Mouse (Mus musculus) hindbrain, embryonic 14.5 days (tissue): ENCODE data around the gene Rora. TPM values are rescaled to one million over a fixed set of nuclear protein-coding genes. Genes with fewer than 3 reads are reported as not detected.

ENCODE experiments used
- ATAC-seq: fragments of 200-750 bp; cut with Nextera tagmentation; 2 replicates; pipeline ENCODE4 v1.8.0; 2017; ENCODE audit warnings: moderate number of reproducible peaks, mild to moderate bottlenecking, moderate TSS enrichment, moderate library complexity; ENCODE audit not compliant: low FRiP score
- DNase-seq: peaks from one replicate; pipeline ENCODE4 v3.0.0-alpha.2; 2015; ENCODE audit warnings: low spot score
- H3K27ac ChIP-seq: fragments of 300-500 bp; sonication (generic); 2 replicates; pipeline ENCODE4 v1.5.1; 2014; ENCODE audit warnings: mild to moderate bottlenecking, moderate library complexity
- H3K27me3 ChIP-seq: fragments of 300-500 bp; sonication (generic); 2 replicates; pipeline ENCODE4 v1.6.1; 2014; ENCODE audit warnings: mild to moderate bottlenecking, low read length, mixed read lengths; ENCODE audit not compliant: control insufficient read depth, insufficient read depth
- H3K36me3 ChIP-seq: fragments of 300-500 bp; sonication (generic); replicated peaks from 2 replicates; pipeline ENCODE4 v1.6.1; 2014; ENCODE audit not compliant: control insufficient read depth, insufficient read depth
- H3K4me1 ChIP-seq: fragments of 300-500 bp; sonication (generic); replicated peaks from 2 replicates; pipeline ENCODE4 v1.6.1; 2014; ENCODE audit warnings: antibody characterized with exemption, low read length, mixed read lengths; ENCODE audit not compliant: control insufficient read depth, insufficient read depth
- H3K4me2 ChIP-seq: fragments of 300-500 bp; sonication (generic); replicated peaks from 2 replicates; pipeline ENCODE4 v1.6.1; 2014; ENCODE audit warnings: mild to moderate bottlenecking, moderate library complexity
- H3K4me3 ChIP-seq: fragments of 300-500 bp; sonication (generic); replicated peaks from 2 replicates; pipeline ENCODE4 v1.5.1; 2014; ENCODE audit warnings: mild to moderate bottlenecking, low read length
- H3K9ac ChIP-seq: fragments of 300-500 bp; sonication (generic); 2 replicates; pipeline ENCODE4 v1.6.1; 2014
- H3K9me3 ChIP-seq: fragments of 300-500 bp; sonication (generic); 2 replicates; pipeline ENCODE4 v1.6.1; 2016; ENCODE audit warnings: low read length; ENCODE audit not compliant: control insufficient read depth
- WGBS: fragments of 180-500 bp; shearing (Covaris S2); extraction: QIAGEN DNeasy Blood & Tissue Kit; methylation state at CpG from one replicate; pipeline ENCODE4 v1.1.7; 2014; 5-methylcytosine and 5-hydroxymethylcytosine counted together
- polyA plus RNA-seq: library from polyadenylated mRNA; unstranded; fragments of >200 nt; fragmentation: Nextera tagmentation; extraction: Ambion mirVana; gene quantifications from 2 replicates; pipeline ENCODE4 v1.2.1, GENCODE M21; 2014

Gene Rora
- polyA plus RNA-seq, 1 experiment from 2014 or later, result 22.0 TPM

DNA sequence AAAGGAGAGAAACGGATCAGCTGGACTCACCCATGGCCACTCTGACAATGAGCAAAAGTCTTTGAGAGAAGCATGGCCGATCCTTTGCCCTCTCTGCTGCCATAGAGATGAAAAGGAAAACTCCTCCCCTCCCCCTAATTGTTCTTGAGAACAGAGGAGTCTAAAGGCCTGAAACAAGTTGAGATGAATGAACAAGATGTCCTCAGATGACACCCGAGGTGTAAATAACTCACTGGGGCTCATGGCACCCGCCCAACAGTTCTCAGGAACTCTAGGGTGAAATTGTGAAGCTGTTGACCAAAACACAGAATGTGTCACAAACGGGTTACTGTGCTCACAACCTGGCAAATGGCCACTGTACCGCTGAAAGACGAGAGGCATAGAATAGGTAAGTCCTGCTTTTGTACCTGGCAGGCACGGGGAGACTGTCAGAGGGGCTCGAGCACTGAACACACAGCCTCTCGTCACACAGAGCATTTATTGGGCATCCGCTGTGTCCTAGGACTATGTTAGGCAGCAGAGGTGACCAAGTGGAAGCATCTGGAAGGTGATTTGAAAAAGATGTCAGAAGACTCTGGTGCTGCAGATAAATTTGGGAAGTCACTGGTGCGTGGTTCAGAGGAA is 467.6 kb downstream of the Rora start:
- Histone ChIP-seq H3K9ac (no peak overlapping the region), H3K27ac (no peak overlapping the region), H3K4me3 (no peak overlapping the region), H3K4me1 (peaks cover 7% of the 10 kb centered on the region), H3K9me3 (no peaks in the 10 kb centered on the region), H3K27me3 (no peaks in the 10 kb centered on the region), H3K4me2 (no peak overlapping the region), H3K36me3 (no peaks in the 10 kb centered on the region)
- DNase-seq (no peak), ATAC-seq (no peak)
- 30% methylated on average over 12 of the region's 12 CpGs for WGBS

DNA sequence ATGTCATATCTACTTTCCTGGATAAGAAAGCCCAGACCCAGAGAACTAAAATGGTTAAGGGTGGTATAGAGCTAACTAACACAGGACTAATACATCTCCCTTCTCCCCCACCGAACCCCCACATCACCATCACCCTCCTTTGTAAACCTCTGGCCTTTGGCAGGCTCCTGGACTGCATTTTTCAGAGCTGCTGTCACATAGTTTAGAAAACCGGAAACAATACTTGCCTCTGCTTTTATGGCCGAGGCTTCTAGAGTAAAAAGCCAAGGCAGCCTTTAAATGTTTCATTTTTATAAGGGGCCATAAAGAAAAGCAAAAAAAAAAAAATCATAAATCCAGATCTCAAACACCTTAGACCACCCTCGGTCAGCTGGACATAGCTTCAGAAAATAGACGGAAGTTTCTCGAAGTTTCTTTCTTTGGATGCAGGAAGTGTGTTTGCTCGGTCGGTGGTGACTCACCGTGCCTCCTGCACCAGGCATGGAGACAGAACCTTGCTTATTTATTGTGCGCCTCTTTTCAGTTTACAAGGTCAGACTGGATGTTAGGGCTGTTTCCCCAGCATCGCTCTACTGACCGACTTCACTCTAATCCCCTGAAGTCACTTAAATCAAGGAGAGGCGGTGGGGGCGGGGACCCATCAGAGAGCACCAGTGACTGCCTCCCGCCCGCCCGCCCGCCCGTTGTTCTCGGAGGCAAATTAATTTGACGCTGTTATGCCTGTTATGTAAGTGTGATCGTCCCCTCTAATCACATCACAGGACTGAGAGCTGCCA is 471.6 kb downstream of the Rora start:
- ATAC-seq (no peak), DNase-seq (peak; percentile 31)
- H3K9me3 ChIP-seq, result no peaks in the 10 kb centered on the region
- H3K9ac ChIP-seq, result 0 out of 2 replicates have a peak overlapping the region, but pooled peaks have one; percentile 17
- H3K4me3 ChIP-seq, result no peak overlapping the region; the same call in 1 of the 2 replicates
- H3K27ac ChIP-seq, result 0 out of 2 replicates have a peak overlapping the region, but pooled peaks have one; percentile 57
- WGBS, result 13% methylated on average over 22 of the region's 22 CpGs
- peaks cover 7% of the 10 kb centered on the region for H3K4me1 ChIP-seq
- peak overlapping the region; percentile 49 for H3K4me2 ChIP-seq
- no peaks in the 10 kb centered on the region for H3K36me3 ChIP-seq
- H3K27me3 ChIP-seq, result no peaks in the 10 kb centered on the region

DNA sequence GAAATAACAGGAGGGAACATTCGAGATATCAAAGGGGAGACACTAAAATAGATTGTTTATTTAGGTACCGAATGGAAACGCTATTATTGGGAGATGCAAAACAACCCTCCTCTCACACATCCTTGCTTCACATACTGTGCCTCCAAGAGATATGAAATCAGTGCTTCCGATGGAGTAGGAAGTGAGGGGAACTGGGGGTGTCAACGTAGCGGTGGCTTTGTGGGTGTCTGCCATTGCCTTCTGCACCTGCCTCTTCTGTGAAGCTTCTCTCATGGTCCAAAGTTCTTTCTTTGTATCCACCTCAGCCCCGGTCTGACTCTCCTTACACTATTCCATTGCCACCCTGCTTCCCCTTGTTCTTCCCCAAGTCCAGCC is 472.2 kb downstream of the Rora start:
- no peaks in the 10 kb centered on the region for H3K27me3 ChIP-seq
- peaks cover 7% of the 10 kb centered on the region for H3K4me1 ChIP-seq
- H3K9me3 ChIP-seq, result no peaks in the 10 kb centered on the region
- ATAC-seq (no peak), DNase-seq (no peak)
- H3K27ac ChIP-seq, result peak overlapping the region; percentile 57; the same call in 1 of the 2 replicates
- no peaks in the 10 kb centered on the region for H3K36me3 ChIP-seq
- peak overlapping the region; percentile 49 for H3K4me2 ChIP-seq
- no peak overlapping the region; the same call in 1 of the 2 replicates for H3K4me3 ChIP-seq
- WGBS, result 56% methylated on average over 7 of the region's 7 CpGs
- H3K9ac ChIP-seq, result 0 out of 2 replicates have a peak overlapping the region, but pooled peaks have one; percentile 17

GRCm38 (mm10) chr9:69126595-69126994 is 473.0 kb downstream of the Rora start:
- no peak for ATAC-seq
- Histone ChIP-seq H3K36me3 (no peaks in the 10 kb centered on the region), H3K9ac (no peak overlapping the region), H3K4me1 (peaks cover 7% of the 10 kb centered on the region), H3K4me3 (no peak overlapping the region), H3K27ac (no peak overlapping the region), H3K9me3 (no peaks in the 10 kb centered on the region), H3K4me2 (no peak overlapping the region), H3K27me3 (no peaks in the 10 kb centered on the region)
- peak; percentile 42 for DNase-seq
- 76% methylated on average over 2 of the region's 2 CpGs for WGBS

DNA sequence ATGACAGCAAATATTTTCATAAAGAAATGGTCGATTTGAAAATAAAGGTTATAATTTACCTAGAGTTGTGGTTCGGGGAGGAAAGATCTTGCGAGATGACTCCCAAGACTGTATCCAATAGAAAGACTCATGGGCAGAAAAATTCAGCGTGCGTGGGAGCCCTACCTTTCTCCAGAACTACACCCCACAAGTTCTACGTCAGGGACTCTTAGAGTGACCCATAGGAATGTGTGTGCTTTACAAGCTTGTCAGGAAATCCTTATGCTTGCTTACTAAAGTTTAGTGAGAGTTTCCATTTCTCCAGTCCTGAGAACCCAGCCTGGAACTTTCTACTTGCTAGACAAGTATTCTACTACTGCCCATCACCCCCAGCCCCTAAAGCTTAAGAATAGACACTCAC is 474.7 kb downstream of the Rora start:
- WGBS, result 90% methylated on average over 6 of the region's 6 CpGs
- no peak for ATAC-seq

GRCm38 (mm10) chr9:69132995-69133394 is 479.4 kb downstream of the Rora start:
- WGBS, result 82% methylated on average over 6 of the region's 6 CpGs

More for the DNA sequence above, 474.7 kb downstream of the Rora start:
- H3K4me2 ChIP-seq, result no peak overlapping the region
- no peak for DNase-seq
- peaks cover 7% of the 10 kb centered on the region for H3K4me1 ChIP-seq
- H3K9me3 ChIP-seq, result no peaks in the 10 kb centered on the region
- no peaks in the 10 kb centered on the region for H3K27me3 ChIP-seq
- H3K4me3 ChIP-seq, result no peak overlapping the region
- no peak overlapping the region for H3K9ac ChIP-seq
- no peak overlapping the region for H3K27ac ChIP-seq
- H3K36me3 ChIP-seq, result no peaks in the 10 kb centered on the region

DNA sequence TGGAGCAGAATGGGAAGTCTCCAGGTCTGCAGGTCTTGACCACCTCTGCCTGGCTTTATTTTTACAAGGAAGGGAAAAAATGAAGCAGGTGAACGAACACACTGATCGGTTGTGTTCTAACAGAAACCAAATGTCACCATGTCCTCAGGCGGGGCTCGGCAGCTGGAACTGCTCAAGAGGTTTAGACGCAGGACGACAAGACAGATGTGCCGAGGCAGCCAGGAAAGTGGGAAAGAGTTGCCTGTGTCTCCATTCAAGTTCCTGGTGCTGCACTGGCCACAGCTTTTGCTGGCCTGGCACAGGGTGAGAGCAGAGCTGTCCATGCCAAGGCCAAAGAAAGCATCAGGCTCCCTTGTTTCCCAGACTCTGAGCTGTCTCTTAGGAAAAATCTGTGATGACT is 480.1 kb downstream of the Rora start:
- no peak overlapping the region for H3K4me3 ChIP-seq
- H3K27ac ChIP-seq, result no peak overlapping the region
- H3K36me3 ChIP-seq, result no peaks in the 10 kb centered on the region
- no peak overlapping the region for H3K9ac ChIP-seq
- ATAC-seq, result no peak
- 79% methylated on average over 7 of the region's 7 CpGs for WGBS
- no peaks in the 10 kb centered on the region for H3K27me3 ChIP-seq
- no peak overlapping the region for H3K4me2 ChIP-seq
- H3K9me3 ChIP-seq, result no peaks in the 10 kb centered on the region
- DNase-seq, result no peak
- no peaks in the 10 kb centered on the region; the same call in 1 of the 2 replicates for H3K4me1 ChIP-seq

More at GRCm38 (mm10) chr9:69132995-69133394, 479.4 kb downstream of the Rora start:
- no peaks in the 10 kb centered on the region for H3K27me3 ChIP-seq
- no peaks in the 10 kb centered on the region for H3K36me3 ChIP-seq
- DNase-seq, result no peak
- H3K4me3 ChIP-seq, result no peak overlapping the region
- ATAC-seq, result no peak
- H3K9ac ChIP-seq, result no peak overlapping the region
- H3K9me3 ChIP-seq, result no peaks in the 10 kb centered on the region
- H3K27ac ChIP-seq, result no peak overlapping the region
- H3K4me2 ChIP-seq, result no peak overlapping the region
- no peaks in the 10 kb centered on the region; the same call in 1 of the 2 replicates for H3K4me1 ChIP-seq

- no peak overlapping the region for H3K4me3 ChIP-seq
- 90% methylated on average over 9 of the region's 9 CpGs for WGBS
- no peaks in the 10 kb centered on the region for H3K27me3 ChIP-seq
- no peaks in the 10 kb centered on the region; the same call in 1 of the 2 replicates for H3K4me1 ChIP-seq
- DNase-seq, result no peak
- no peak overlapping the region for H3K27ac ChIP-seq
- no peak overlapping the region for H3K4me2 ChIP-seq
- H3K9ac ChIP-seq, result no peak overlapping the region
- no peaks in the 10 kb centered on the region for H3K36me3 ChIP-seq
- no peaks in the 10 kb centered on the region for H3K9me3 ChIP-seq
- ATAC-seq, result no peak
These were observed 481.0 kb downstream of the Rora start for GRCm38 (mm10) chr9:69134604-69135003.

- WGBS, result 89% methylated on average over 5 of the region's 5 CpGs
- Histone ChIP-seq H3K4me1 (no peaks in the 10 kb centered on the region; the same call in 1 of the 2 replicates), H3K36me3 (no peaks in the 10 kb centered on the region), H3K4me2 (no peak overlapping the region), H3K27me3 (no peaks in the 10 kb centered on the region), H3K9me3 (no peaks in the 10 kb centered on the region), H3K27ac (no peak overlapping the region), H3K4me3 (no peak overlapping the region), H3K9ac (no peak overlapping the region)
- ATAC-seq (no peak), DNase-seq (no peak)
These were observed 483.2 kb downstream of the Rora start for GRCm38 (mm10) chr9:69136821-69137220.
